Mouse (Mus musculus): Measurements from ENCODE around the gene Mup7.
"Not testable (repeated sequence)": the region's sequence is repeated elsewhere in the genome, so short reads cannot be mapped to it uniquely, and the experiment has no call there.

The Mup7 gene

DNA sequence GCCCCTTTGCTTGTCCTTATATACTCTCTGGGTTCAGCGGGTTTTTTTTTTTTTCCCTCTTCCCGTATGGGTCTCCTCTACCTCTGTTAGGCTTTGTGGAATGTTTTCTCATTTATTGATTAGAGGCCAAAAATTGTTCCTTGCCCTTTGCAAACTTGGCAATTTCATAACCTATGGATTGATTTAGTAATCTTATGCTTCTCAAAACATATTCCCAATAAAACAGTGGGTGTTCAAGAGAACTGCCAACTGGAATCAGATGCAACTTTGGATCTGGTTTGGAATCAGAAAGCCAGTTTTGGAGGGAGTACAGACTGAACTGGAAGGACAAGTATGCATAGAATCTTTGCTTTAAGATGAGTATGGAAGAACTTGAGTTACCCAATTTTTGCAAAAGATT lies at the start of gene Mup7:
Mup7 (minus strand) TSS at position 101 of the 400 bp plus-strand sequence.
- CTCF ChIA-PET: not testable (repeated sequence)

DNA sequence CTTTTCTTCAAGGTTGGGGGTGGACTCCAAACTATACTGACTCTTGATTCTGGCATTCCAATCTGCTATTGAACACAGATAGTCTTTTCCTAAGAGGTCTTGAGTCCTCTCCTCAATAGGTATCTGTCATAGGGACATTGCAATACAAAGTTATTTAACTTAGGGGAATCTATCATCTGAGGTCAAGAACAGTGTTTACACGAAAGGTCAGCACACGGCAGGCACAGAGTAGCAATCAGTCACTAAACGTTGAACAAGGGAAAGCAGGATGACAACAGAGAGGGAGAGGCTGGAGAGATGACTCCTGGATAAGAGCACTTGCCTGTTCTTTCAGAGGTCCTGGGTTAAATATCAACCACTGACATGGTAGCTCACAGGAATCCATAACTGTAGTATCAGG lies 9.6 kb upstream of the Mup7 start:
- CTCF ChIA-PET: not testable (repeated sequence)

GRCm38 (mm10) chr4:60029334-60030111 lies 40.8 kb downstream of the Mup7 start:
- CTCF ChIA-PET: not testable (repeated sequence)

- CTCF ChIA-PET: not testable (repeated sequence)
These were observed 50.1 kb downstream of the Mup7 start for GRCm38 (mm10) chr4:60020141-60020540.
